Mouse (Mus musculus): ENCODE measurements around the gene Tmem238. TPM values are rescaled to one million over a fixed set of nuclear protein-coding genes. Genes with fewer than 3 reads are reported as not detected.
"Not testable (repeated sequence)": the region's sequence is repeated elsewhere in the genome, so short reads cannot be mapped to it uniquely, and the experiment has no call there.

Tmem238 gene
- polyA plus RNA-seq, 1 experiment from 2014 or later, result 21.2 TPM

GRCm38 (mm10) chr7:4794631-4795168 lies 5.2 kb upstream of the Tmem238 start:
- H3K27me3 ChIP-seq (ENCODE audit: control insufficient read depth, insufficient read depth, low read length), result no peaks in the 10 kb centered on the region
- H3K36me3 ChIP-seq (ENCODE audit: control insufficient read depth, insufficient read depth, low read length), result peaks cover 20% of the 10 kb centered on the region
- peak overlapping the region; percentile 74; the same call in 1 of the 2 replicates for H3K4me2 ChIP-seq (ENCODE audit: low read depth, low read length)
- no peaks in the 10 kb centered on the region for H3K9me3 ChIP-seq (replicated peaks; ENCODE audit: control insufficient read depth, low read length)
- WGBS, result 70% methylated on average over 3 of the region's 3 CpGs
- H3K27ac ChIP-seq (ENCODE audit: low read length), result no peak overlapping the region
- H3K4me3 ChIP-seq (replicated peaks; ENCODE audit: low read length), result no peak overlapping the region
- peaks cover 16% of the 10 kb centered on the region; the same call in 1 of the 2 replicates for H3K4me1 ChIP-seq (ENCODE audit: control insufficient read depth, insufficient read depth, low read length)
- no peak for ATAC-seq (ENCODE audit: insufficient read depth, low FRiP score)
- no peak overlapping the region for H3K9ac ChIP-seq (ENCODE audit: low read length)

GRCm38 (mm10) chr7:4793674-4794073 lies 4.2 kb upstream of the Tmem238 start:
- H3K4me2 ChIP-seq (ENCODE audit: low read depth, low read length), result peak overlapping the region; percentile 74
- whole genome bisulfite sequencing, result 33% methylated on average over 4 of the region's 4 CpGs

GRCm38 (mm10) chr7:4793248-4793647 lies 3.8 kb upstream of the Tmem238 start:
- H3K9ac ChIP-seq (ENCODE audit: low read length), result peak overlapping the region; percentile 99
- peaks cover 20% of the 10 kb centered on the region for H3K36me3 ChIP-seq (ENCODE audit: control insufficient read depth, insufficient read depth, low read length)
- peak overlapping the region; percentile 96 for H3K27ac ChIP-seq (ENCODE audit: low read length)
- H3K4me1 ChIP-seq (ENCODE audit: control insufficient read depth, insufficient read depth, low read length), result peaks cover 20% of the 10 kb centered on the region
- not testable (repeated sequence) for ATAC-seq (ENCODE audit: insufficient read depth, low FRiP score); H3K27me3 ChIP-seq (ENCODE audit: control insufficient read depth, insufficient read depth, low read length); H3K9me3 ChIP-seq (replicated peaks; ENCODE audit: control insufficient read depth, low read length)
- peak overlapping the region; percentile 74 for H3K4me2 ChIP-seq (ENCODE audit: low read depth, low read length)
- WGBS, result under 1% methylated on average over 31 of the region's 31 CpGs
- H3K4me3 ChIP-seq (replicated peaks; ENCODE audit: low read length), result peak overlapping the region; percentile 96

More at GRCm38 (mm10) chr7:4793674-4794073, 4.2 kb upstream of the Tmem238 start:
- peak overlapping the region; percentile 99 for H3K9ac ChIP-seq (ENCODE audit: low read length)
- peak overlapping the region; percentile 96 for H3K27ac ChIP-seq (ENCODE audit: low read length)
- H3K9me3 ChIP-seq (replicated peaks; ENCODE audit: control insufficient read depth, low read length), result no peaks in the 10 kb centered on the region
- ATAC-seq (ENCODE audit: insufficient read depth, low FRiP score), result no peak
- peak overlapping the region; percentile 96 for H3K4me3 ChIP-seq (replicated peaks; ENCODE audit: low read length)
- H3K4me1 ChIP-seq (ENCODE audit: control insufficient read depth, insufficient read depth, low read length), result peaks cover 16% of the 10 kb centered on the region; the same call in 1 of the 2 replicates
- H3K27me3 ChIP-seq (ENCODE audit: control insufficient read depth, insufficient read depth, low read length), result no peaks in the 10 kb centered on the region
- peaks cover 20% of the 10 kb centered on the region for H3K36me3 ChIP-seq (ENCODE audit: control insufficient read depth, insufficient read depth, low read length)

- H3K27me3 ChIP-seq (ENCODE audit: control insufficient read depth, insufficient read depth, low read length), result no peaks in the 10 kb centered on the region
- H3K9me3 ChIP-seq (replicated peaks; ENCODE audit: control insufficient read depth, low read length), result no peaks in the 10 kb centered on the region
- peak; percentile 90 for ATAC-seq (ENCODE audit: insufficient read depth, low FRiP score)
- H3K27ac ChIP-seq (ENCODE audit: low read length), result peak within 1 kb of the TSS; percentile 96
- H3K9ac ChIP-seq (ENCODE audit: low read length), result peak within 1 kb of the TSS; percentile 99
- peaks cover 20% of the 10 kb centered on the region for H3K36me3 ChIP-seq (ENCODE audit: control insufficient read depth, insufficient read depth, low read length)
- H3K4me3 ChIP-seq (replicated peaks; ENCODE audit: low read length), result peak within 1 kb of the TSS; percentile 96
- peak within 1 kb of the TSS; percentile 74 for H3K4me2 ChIP-seq (ENCODE audit: low read depth, low read length)
- H3K4me1 ChIP-seq (ENCODE audit: control insufficient read depth, insufficient read depth, low read length), result peaks cover 21% of the 10 kb centered on the region
- under 1% methylated on average over 54 of the region's 54 CpGs for WGBS
Observed at GRCm38 (mm10) chr7:4792278-4793212, 3.1 kb upstream of the Tmem238 start, which contains the start of gene Rpl28. Gene Rpl28 (plus strand): TSS chr7:4792874.

- H3K27ac ChIP-seq (ENCODE audit: low read length), result peak overlapping the region; percentile 89
- H3K4me2 ChIP-seq (ENCODE audit: low read depth, low read length), result peak overlapping the region; percentile 93
- H3K27me3 ChIP-seq (ENCODE audit: control insufficient read depth, insufficient read depth, low read length), result no peaks in the 10 kb centered on the region
- H3K4me1 ChIP-seq (ENCODE audit: control insufficient read depth, insufficient read depth, low read length), result peaks cover 8% of the 10 kb centered on the region
- H3K4me3 ChIP-seq (replicated peaks; ENCODE audit: low read length), result peak overlapping the region; percentile 72
- WGBS, result 2% methylated on average over 64 of the region's 64 CpGs
- no peaks in the 10 kb centered on the region for H3K36me3 ChIP-seq (ENCODE audit: control insufficient read depth, insufficient read depth, low read length)
- peak overlapping the region; percentile 84 for H3K9ac ChIP-seq (ENCODE audit: low read length)
- ATAC-seq (ENCODE audit: insufficient read depth, low FRiP score), result peak; percentile 26; the same call in 1 of the 2 replicates
- no peaks in the 10 kb centered on the region for H3K9me3 ChIP-seq (replicated peaks; ENCODE audit: control insufficient read depth, low read length)
Observed at GRCm38 (mm10) chr7:4788499-4789435, 689 bp downstream of the Tmem238 start.

- no peak overlapping the region for H3K27ac ChIP-seq (ENCODE audit: low read length)
- no peak overlapping the region for H3K9ac ChIP-seq (ENCODE audit: low read length)
- peaks cover 6% of the 10 kb centered on the region for H3K27me3 ChIP-seq (ENCODE audit: control insufficient read depth, insufficient read depth, low read length)
- no peak for ATAC-seq (ENCODE audit: insufficient read depth, low FRiP score)
- H3K4me3 ChIP-seq (replicated peaks; ENCODE audit: low read length), result no peak overlapping the region
- no peak overlapping the region for H3K4me2 ChIP-seq (ENCODE audit: low read depth, low read length)
- no peaks in the 10 kb centered on the region for H3K9me3 ChIP-seq (replicated peaks; ENCODE audit: control insufficient read depth, low read length)
- no peaks in the 10 kb centered on the region for H3K36me3 ChIP-seq (ENCODE audit: control insufficient read depth, insufficient read depth, low read length)
- WGBS, result 76% methylated on average over 14 of the region's 14 CpGs
- peaks cover 17% of the 10 kb centered on the region for H3K4me1 ChIP-seq (ENCODE audit: control insufficient read depth, insufficient read depth, low read length)
Observed at GRCm38 (mm10) chr7:4783667-4784268, 5.7 kb downstream of the Tmem238 start.

- H3K36me3 ChIP-seq (ENCODE audit: control insufficient read depth, insufficient read depth, low read length), result no peaks in the 10 kb centered on the region
- ATAC-seq (ENCODE audit: insufficient read depth, low FRiP score), result no peak
- H3K4me1 ChIP-seq (ENCODE audit: control insufficient read depth, insufficient read depth, low read length), result peaks cover 14% of the 10 kb centered on the region
- peaks cover 16% of the 10 kb centered on the region for H3K27me3 ChIP-seq (ENCODE audit: control insufficient read depth, insufficient read depth, low read length)
- H3K4me2 ChIP-seq (ENCODE audit: low read depth, low read length), result no peak within 1 kb of the TSS
- H3K4me3 ChIP-seq (replicated peaks; ENCODE audit: low read length), result no peak within 1 kb of the TSS
- 0 out of 2 replicates have a peak within 1 kb of the TSS, but pooled peaks have one; percentile 18 for H3K9ac ChIP-seq (ENCODE audit: low read length)
- no peaks in the 10 kb centered on the region for H3K9me3 ChIP-seq (replicated peaks; ENCODE audit: control insufficient read depth, low read length)
- 67% methylated on average over 2 of the region's 2 CpGs for WGBS
- no peak within 1 kb of the TSS for H3K27ac ChIP-seq (ENCODE audit: low read length)
Observed at GRCm38 (mm10) chr7:4782759-4783158, 6.7 kb downstream of the Tmem238 start, which contains the start of the genes Il11 and Tmem190. Gene Il11 (minus strand): TSS chr7:4782859. Gene Tmem190 (plus strand): TSS chr7:4782937.

- ATAC-seq (ENCODE audit: insufficient read depth, low FRiP score), result no peak
- H3K4me2 ChIP-seq (ENCODE audit: low read depth, low read length), result no peak overlapping the region
- WGBS, result 44% methylated on average over 3 of the region's 3 CpGs
- no peak overlapping the region for H3K9ac ChIP-seq (ENCODE audit: low read length)
- H3K4me3 ChIP-seq (replicated peaks; ENCODE audit: low read length), result no peak overlapping the region
- no peak overlapping the region for H3K27ac ChIP-seq (ENCODE audit: low read length)
- no peaks in the 10 kb centered on the region for H3K9me3 ChIP-seq (replicated peaks; ENCODE audit: control insufficient read depth, low read length)
- H3K36me3 ChIP-seq (ENCODE audit: control insufficient read depth, insufficient read depth, low read length), result no peaks in the 10 kb centered on the region
- peaks cover 22% of the 10 kb centered on the region for H3K27me3 ChIP-seq (ENCODE audit: control insufficient read depth, insufficient read depth, low read length)
- peaks cover 21% of the 10 kb centered on the region for H3K4me1 ChIP-seq (ENCODE audit: control insufficient read depth, insufficient read depth, low read length)
Observed at GRCm38 (mm10) chr7:4782130-4782529, 7.3 kb downstream of the Tmem238 start.

All from stomach, embryonic 16.5 days (tissue).